Mouse (Mus musculus): ENCODE measurements around the gene Gm8257. TPM values are rescaled to one million over a fixed set of nuclear protein-coding genes. Genes with fewer than 3 reads are reported as not detected.
"Not testable (repeated sequence)": the region's sequence is repeated elsewhere in the genome, so short reads cannot be mapped to it uniquely, and the experiment has no call there.

Gm8257 gene
- not detected for total RNA-seq (2021)

DNA sequence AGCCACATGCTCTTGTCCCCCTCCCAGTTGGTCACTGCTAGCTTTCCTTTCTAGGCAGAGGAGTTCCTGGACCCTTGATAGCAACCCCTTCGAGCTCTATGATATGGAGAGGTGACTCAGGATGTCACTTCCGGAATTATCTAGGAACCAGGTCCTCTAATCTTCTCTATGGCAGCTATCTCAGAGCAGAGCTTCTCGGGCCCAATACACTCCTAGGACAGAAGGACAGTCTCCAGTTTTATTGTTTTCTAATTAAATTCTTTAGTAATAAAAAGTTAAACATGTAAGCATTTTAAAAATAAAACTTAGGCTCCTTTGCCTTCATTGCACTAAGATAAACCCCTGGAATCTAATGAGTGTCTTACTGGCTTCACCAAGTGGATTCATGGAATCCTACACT is at the start of gene Gm8257:
Gm8257 (minus strand) TSS at position 101 of the 400 bp plus-strand sequence.
- intact Hi-C loops (cut with DNase I); DNase-seq: not testable (repeated sequence)

DNA sequence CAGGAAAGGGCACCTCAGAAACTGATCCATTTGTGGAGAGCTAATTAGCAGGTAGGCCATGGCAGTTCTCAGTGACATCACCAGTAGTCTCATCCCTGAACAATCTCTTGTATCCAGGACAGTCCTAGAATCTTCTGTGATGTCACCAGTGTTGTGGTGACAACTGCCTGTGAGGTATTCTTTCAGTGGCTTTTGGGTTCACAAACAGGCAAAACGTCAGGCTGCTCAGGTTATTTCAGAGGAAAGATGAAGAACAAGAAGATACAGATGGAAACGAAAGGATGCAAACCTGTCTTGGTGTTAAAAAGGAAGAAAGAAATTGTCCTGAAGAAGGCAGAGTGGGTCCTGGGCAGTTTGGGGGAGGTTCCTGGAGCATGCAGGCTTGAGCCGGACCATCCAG is 44.0 kb upstream of the Gm8257 start, which contains the start of gene Gm8267:
Gm8267 (minus strand) TSS at position 101 of the 400 bp plus-strand sequence.
- DNase-seq = no peak
- intact Hi-C loops (cut with DNase I) = no loop called here

DNA sequence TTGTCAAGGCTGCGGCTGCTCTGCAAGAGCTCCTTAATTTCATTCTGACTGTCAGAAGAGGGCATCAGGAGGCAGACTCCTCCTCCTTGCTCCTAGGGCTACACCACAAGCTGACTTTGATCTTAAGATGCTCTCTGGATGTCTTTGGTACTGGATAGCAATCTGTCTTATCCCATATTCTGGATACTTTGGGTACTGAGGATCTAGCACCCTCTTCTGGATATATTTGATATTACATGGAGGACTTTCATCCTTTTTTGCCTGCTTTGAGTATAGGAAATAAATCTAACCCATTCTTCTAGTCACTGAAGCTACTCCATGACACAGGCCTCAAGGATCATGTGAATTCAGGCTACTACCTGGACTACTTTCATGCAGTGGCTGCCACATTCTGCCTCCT is 36.5 kb upstream of the Gm8257 start:
- DNase-seq; intact Hi-C loops (cut with DNase I): not testable (repeated sequence)

- intact Hi-C loops (cut with DNase I); DNase-seq: not testable (repeated sequence)
Measured at GRCm38 (mm10) chr14:44730711-44731110, 24.5 kb upstream of the Gm8257 start.

DNA sequence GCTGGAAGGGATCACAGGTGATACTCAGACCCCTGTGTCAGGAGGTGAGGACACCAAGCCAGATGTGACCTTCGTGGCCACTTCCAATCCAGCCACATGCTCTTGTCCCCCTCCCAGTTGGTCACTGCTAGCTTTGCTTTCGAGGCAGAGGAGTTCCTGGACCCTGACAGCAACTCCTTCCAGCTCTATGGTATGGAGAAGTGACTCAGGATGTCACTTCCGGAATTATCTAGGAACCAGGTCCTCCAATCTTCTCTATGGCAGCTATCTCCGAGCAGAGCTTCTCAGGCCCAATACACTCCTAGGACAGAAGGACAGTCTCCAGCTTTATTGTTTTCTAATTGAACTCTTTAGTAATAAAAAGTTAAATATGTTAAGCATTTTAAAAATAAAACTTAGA is 78.5 kb downstream of the Gm8257 start, which contains the start of gene Gm5624:
Gm5624 (minus strand) TSS at position 202 of the 400 bp plus-strand sequence.
- DNase-seq; intact Hi-C loops (cut with DNase I): not testable (repeated sequence)

Other genes starting within 250 kb of the Gm8257 start
- gene BC061237, start 214.0 kb downstream of the Gm8257 start, total RNA-seq (2021) = not detected
- not detected for gene Gm17093, start 188.2 kb downstream of the Gm8257 start, total RNA-seq (2021)
- not detected for gene Gm8247, start 123.3 kb downstream of the Gm8257 start, total RNA-seq (2021)
- gene Gm5624, start 78.5 kb downstream of the Gm8257 start, total RNA-seq (2021) = not detected
- not detected for gene Gm8267, start 43.9 kb upstream of the Gm8257 start, total RNA-seq (2021)
- gene Ptgdr, start 152.9 kb upstream of the Gm8257 start, total RNA-seq (2021) = not detected